20 mouse cellular contexts compared by ENCODE assay signal in the genomic region with DNA sequence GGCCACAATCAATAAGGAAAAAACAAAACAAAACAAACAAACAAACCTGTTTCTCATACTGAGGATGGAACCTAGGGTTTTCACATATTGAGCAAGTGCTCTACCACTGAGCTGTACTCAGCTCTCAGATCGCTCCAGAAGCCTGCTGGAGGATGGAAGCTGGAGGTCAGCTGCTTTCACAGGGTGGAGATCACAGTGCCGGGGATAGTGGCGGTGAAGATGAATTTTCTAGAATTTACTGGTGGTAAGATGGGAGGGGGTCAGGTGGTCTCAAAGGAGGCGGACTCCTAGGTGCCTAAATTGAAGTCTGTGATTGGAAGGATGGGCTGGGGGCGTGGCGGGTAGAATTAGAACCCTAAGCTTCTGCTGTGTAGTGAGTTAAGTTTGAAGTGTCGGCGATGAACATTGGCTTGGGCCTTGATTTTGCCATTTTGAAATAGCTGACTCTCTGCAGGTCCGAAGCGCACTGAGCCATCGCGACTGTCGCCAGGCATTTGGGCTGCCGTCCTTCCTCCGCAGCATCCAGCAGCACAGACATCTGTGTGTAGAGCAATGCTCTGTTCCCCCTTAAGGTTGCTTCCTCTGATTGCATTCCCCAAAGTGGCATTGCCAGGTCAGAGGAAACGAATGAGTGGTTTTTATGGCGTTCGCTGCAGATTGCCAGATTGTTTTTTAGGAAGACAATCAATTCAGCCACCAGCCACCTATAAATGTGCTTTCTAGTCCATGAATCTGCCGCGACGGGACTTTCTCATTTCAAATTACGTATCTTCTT. TPM values are rescaled to one million over a fixed set of nuclear protein-coding genes. Genes with fewer than 3 reads are reported as not detected.
DNase-seq lines count a peak whose midpoint lies in the region; ATAC-seq lines count a peak whose summit lies in the region.
"Had no signal": no experiment of that assay in that cellular context is flagged by ENCODE, and none has a peak within 500 bp of the region (broad histone marks: within the 10 kb centered on the region; RNA-seq: fewer than 3 reads in every experiment).

No protein-coding gene starts in this region.

- no peak for DNase-seq in hindbrain, embryonic 10.5 days (ENCODE audit: low spot score)
- DNase-seq in neural tube, embryonic 11.5 days (ENCODE audit: low spot score): no peak
- DNase-seq in neural tube, embryonic 10.5 days (ENCODE audit: extremely low spot score, low spot score): no peak
- no peak for DNase-seq in adrenal gland, postnatal 10 days
- DNase-seq in forebrain, embryonic 10.5 days (ENCODE audit: extremely low spot score, low spot score): no peak
- DNase-seq: cerebellum, postnatal 10 days; gastrocnemius, postnatal 25 days; heart, postnatal 4 days; midbrain, embryonic 14.5 days; right cerebral cortex, postnatal 14 days; thymus, adult 2 months had no signal

- no peaks in the 10 kb centered on the region for H3K27me3 ChIP-seq in hindbrain, embryonic 16.5 days (replicated peaks; ENCODE audit: control insufficient read depth, insufficient read depth, low read length)
- H3K27me3 ChIP-seq in hindbrain, embryonic 10.5 days (ENCODE audit: insufficient read depth, poor library complexity, severe bottlenecking): no peaks in the 10 kb centered on the region
- no peaks in the 10 kb centered on the region for H3K27me3 ChIP-seq in neural tube, embryonic 11.5 days (ENCODE audit: control insufficient read depth, insufficient read depth, low read length)
- no peaks in the 10 kb centered on the region for H3K27me3 ChIP-seq in liver, embryonic 16.5 days (ENCODE audit: control insufficient read depth, insufficient read depth, low read depth, low read length)
- no peaks in the 10 kb centered on the region for H3K27me3 ChIP-seq in forebrain, embryonic 10.5 days (ENCODE audit: poor library complexity, severe bottlenecking)
- H3K27me3 ChIP-seq: forebrain, embryonic 12.5 days; heart, embryonic 12.5 days; intestine, embryonic 15.5 days; limb, embryonic 12.5 days; lung, embryonic 15.5 days; stomach, embryonic 15.5 days had no signal

- no peak overlapping the region for H3K9ac ChIP-seq in hindbrain, embryonic 16.5 days (ENCODE audit: low read depth, low read length)
- no peak overlapping the region for H3K9ac ChIP-seq in neural tube, embryonic 11.5 days (ENCODE audit: low read length)
- H3K9ac ChIP-seq in liver, embryonic 16.5 days (ENCODE audit: low read depth, low read length): peak overlapping the region; percentile 32
- H3K9ac ChIP-seq: forebrain, embryonic 12.5 days; heart, embryonic 12.5 days; intestine, embryonic 15.5 days; limb, embryonic 12.5 days; lung, embryonic 15.5 days; stomach, embryonic 15.5 days had no signal

- WGBS in hindbrain, embryonic 16.5 days: 85% methylated on average over 22 of the region's 22 CpGs
- WGBS in hindbrain, embryonic 10.5 days: 94% methylated on average over 22 of the region's 22 CpGs
- 84% methylated on average over 22 of the region's 22 CpGs for WGBS in neural tube, embryonic 11.5 days
- WGBS in liver, embryonic 16.5 days (ENCODE audit: insufficient replicate concordance): 87% methylated on average over 22 of the region's 22 CpGs
- WGBS in forebrain, embryonic 10.5 days: 95% methylated on average over 22 of the region's 22 CpGs

- no peaks in the 10 kb centered on the region for H3K9me3 ChIP-seq in hindbrain, embryonic 16.5 days (ENCODE audit: control insufficient read depth, low read length)
- no peaks in the 10 kb centered on the region for H3K9me3 ChIP-seq in hindbrain, embryonic 10.5 days
- H3K9me3 ChIP-seq in neural tube, embryonic 11.5 days (ENCODE audit: control insufficient read depth, low read length): no peaks in the 10 kb centered on the region
- no peaks in the 10 kb centered on the region for H3K9me3 ChIP-seq in liver, embryonic 16.5 days (replicated peaks; ENCODE audit: control insufficient read depth, low read length)
- no peaks in the 10 kb centered on the region for H3K9me3 ChIP-seq in forebrain, embryonic 10.5 days
- H3K9me3 ChIP-seq: forebrain, embryonic 12.5 days; heart, embryonic 12.5 days; intestine, embryonic 15.5 days; limb, embryonic 12.5 days; lung, embryonic 15.5 days; stomach, embryonic 15.5 days had no signal

- peak overlapping the region; percentile 19; the same call in 1 of the 2 replicates for H3K4me2 ChIP-seq in hindbrain, embryonic 16.5 days (ENCODE audit: low read length)
- H3K4me2 ChIP-seq in neural tube, embryonic 11.5 days (ENCODE audit: low read depth): no peak overlapping the region
- peak overlapping the region; percentile 51 for H3K4me2 ChIP-seq in liver, embryonic 16.5 days (ENCODE audit: low read depth, low read length)
- H3K4me2 ChIP-seq: forebrain, embryonic 12.5 days; heart, embryonic 12.5 days; intestine, embryonic 15.5 days; limb, embryonic 12.5 days; lung, embryonic 15.5 days; stomach, embryonic 15.5 days had no signal

- H3K27ac ChIP-seq in hindbrain, embryonic 16.5 days (ENCODE audit: low read depth, low read length): 0 out of 2 replicates have a peak overlapping the region, but pooled peaks have one; percentile 29
- no peak overlapping the region for H3K27ac ChIP-seq in hindbrain, embryonic 10.5 days
- H3K27ac ChIP-seq in neural tube, embryonic 11.5 days (ENCODE audit: low read depth, low read length): no peak overlapping the region
- H3K27ac ChIP-seq in liver, embryonic 16.5 days (ENCODE audit: low read length): peak overlapping the region; percentile 95
- H3K27ac ChIP-seq in forebrain, embryonic 10.5 days: no peak overlapping the region
- H3K27ac ChIP-seq: forebrain, embryonic 12.5 days; intestine, embryonic 15.5 days; limb, embryonic 12.5 days; lung, embryonic 15.5 days; stomach, embryonic 15.5 days had no signal

- ATAC-seq in hindbrain, embryonic 16.5 days: peak; percentile 43; the same call in 1 of the 2 replicates
- 0 out of 2 replicates have a peak, but pooled peaks have one; percentile 35 for ATAC-seq in neural tube, embryonic 11.5 days (ENCODE audit: insufficient read depth, low FRiP score, low TSS enrichment)
- no peak for ATAC-seq in liver, embryonic 16.5 days (ENCODE audit: low read depth)

- peaks cover 7% of the 10 kb centered on the region for H3K4me1 ChIP-seq in hindbrain, embryonic 16.5 days (ENCODE audit: control insufficient read depth, insufficient read depth, low read depth, low read length)
- H3K4me1 ChIP-seq in hindbrain, embryonic 10.5 days (replicated peaks): no peaks in the 10 kb centered on the region
- no peaks in the 10 kb centered on the region for H3K4me1 ChIP-seq in neural tube, embryonic 11.5 days (ENCODE audit: control insufficient read depth, insufficient read depth, low read length)
- H3K4me1 ChIP-seq in liver, embryonic 16.5 days (ENCODE audit: control insufficient read depth, low read depth, low read length): peaks cover 69% of the 10 kb centered on the region
- no peaks in the 10 kb centered on the region for H3K4me1 ChIP-seq in forebrain, embryonic 10.5 days
- H3K4me1 ChIP-seq: forebrain, embryonic 12.5 days; heart, embryonic 12.5 days; intestine, embryonic 15.5 days; limb, embryonic 12.5 days; lung, embryonic 15.5 days; stomach, embryonic 15.5 days had no signal

- 0 out of 2 replicates have a peak, but pooled peaks cover 4% of the 10 kb centered on the region for H3K36me3 ChIP-seq in hindbrain, embryonic 16.5 days (ENCODE audit: control insufficient read depth, insufficient read depth, low read length)
- peaks cover 31% of the 10 kb centered on the region for H3K36me3 ChIP-seq in hindbrain, embryonic 10.5 days
- H3K36me3 ChIP-seq in neural tube, embryonic 11.5 days (ENCODE audit: control insufficient read depth, insufficient read depth, low read length): no peaks in the 10 kb centered on the region
- H3K36me3 ChIP-seq in liver, embryonic 16.5 days (ENCODE audit: control insufficient read depth, insufficient read depth): peaks cover 5% of the 10 kb centered on the region; the same call in 1 of the 2 replicates
- peaks cover 28% of the 10 kb centered on the region for H3K36me3 ChIP-seq in forebrain, embryonic 10.5 days (replicated peaks)
- H3K36me3 ChIP-seq: heart, embryonic 12.5 days; intestine, embryonic 15.5 days; limb, embryonic 12.5 days; lung, embryonic 15.5 days; stomach, embryonic 15.5 days had no signal

- H3K4me3 ChIP-seq in hindbrain, embryonic 16.5 days (ENCODE audit: low read length): no peak overlapping the region
- no peak overlapping the region for H3K4me3 ChIP-seq in hindbrain, embryonic 10.5 days
- no peak overlapping the region for H3K4me3 ChIP-seq in neural tube, embryonic 11.5 days (ENCODE audit: low read depth, low read length)
- H3K4me3 ChIP-seq in liver, embryonic 16.5 days (ENCODE audit: low read depth, low read length): peak overlapping the region; percentile 26
- no peak overlapping the region for H3K4me3 ChIP-seq in forebrain, embryonic 10.5 days
- H3K4me3 ChIP-seq: forebrain, embryonic 12.5 days; heart, embryonic 12.5 days; intestine, embryonic 15.5 days; limb, embryonic 12.5 days; lung, embryonic 15.5 days; myocyte; stomach, embryonic 15.5 days had no signal

RNA-seq across cellular contexts. Expression of a gene that starts 9.7 kb away (rescaled TPM):
- 83.0 and 88.1 TPM in 2 replicates for polyA plus RNA-seq in hindbrain, embryonic 16.5 days (2015; fragmentation: Nextera tagmentation; extraction: Ambion mirVana)
- polyA plus RNA-seq in hindbrain, embryonic 10.5 days (2016; fragmentation: Nextera tagmentation; extraction: Ambion mirVana): 28.0 and 31.4 TPM in 2 replicates
- 45.5 and 50.1 TPM in 2 replicates for polyA plus RNA-seq in neural tube, embryonic 11.5 days (2014; fragmentation: Nextera tagmentation; extraction: Ambion mirVana)
- polyA plus RNA-seq in liver, embryonic 16.5 days (2015; fragmentation: Nextera tagmentation; extraction: Ambion mirVana): 21.0 and 21.3 TPM in 2 replicates
- 10 to 100 TPM; 12.6 to 14.7 TPM for total RNA-seq in adrenal gland, postnatal 10 days (2021)
- polyA plus RNA-seq in forebrain, embryonic 10.5 days (2016; fragmentation: Nextera tagmentation; extraction: Ambion mirVana): 24.5 and 26.8 TPM in 2 replicates

Comparison
In these comparisons a context has a peak if more than half of its experiments do, and no peak if none do; other contexts are left out.
1. H3K27ac ChIP-seq: peak in hindbrain, embryonic 16.5 days (single experiment) and liver, embryonic 16.5 days (single experiment); none in hindbrain, embryonic 10.5 days (single experiment), neural tube, embryonic 11.5 days (single experiment) and forebrain, embryonic 10.5 days (single experiment).